Mouse (Mus musculus) myocyte (in vitro differentiated cells): ENCODE measurements around the gene Hc.

ENCODE experiments used
- MYOD1 ChIP-seq, 3 experiments: IDR thresholded peaks; one replicate each; pipeline ENCODE4 v1.6.1; 2011; ENCODE audit warnings: control low read depth in 2 of 3, low read depth in 2 of 3, mild to moderate bottlenecking in 2 of 3, moderate library complexity in 1 of 3; ENCODE audit not compliant: insufficient read length in 2 of 3, control insufficient read depth in 1 of 3
- POLR2AphosphoS2 ChIP-seq: IDR thresholded peaks from one replicate; pipeline ENCODE4 v1.6.1; 2011; ENCODE audit warnings: low read depth, control low read depth; ENCODE audit not compliant: insufficient read length

- TF ChIP-seq POLR2AphosphoS2 (no peak), MYOD1 (IDR thresholded peaks at IDR 0.05; ENCODE audit: control insufficient read depth in 1 of 3, insufficient read length in 2 of 3, low read depth in 2 of 3) (no peak)
Measured at GRCm38 (mm10) chr2:34961481-34962036, 99.7 kb downstream of the Hc start, which contains the start of gene Traf1.
